Mouse (Mus musculus): ENCODE measurements around the gene Phox2a. TPM values are rescaled to one million over a fixed set of nuclear protein-coding genes. Genes with fewer than 3 reads are reported as not detected.

Phox2a gene
- polyA plus RNA-seq, 1 experiment from 2014 or later = not detected

DNA sequence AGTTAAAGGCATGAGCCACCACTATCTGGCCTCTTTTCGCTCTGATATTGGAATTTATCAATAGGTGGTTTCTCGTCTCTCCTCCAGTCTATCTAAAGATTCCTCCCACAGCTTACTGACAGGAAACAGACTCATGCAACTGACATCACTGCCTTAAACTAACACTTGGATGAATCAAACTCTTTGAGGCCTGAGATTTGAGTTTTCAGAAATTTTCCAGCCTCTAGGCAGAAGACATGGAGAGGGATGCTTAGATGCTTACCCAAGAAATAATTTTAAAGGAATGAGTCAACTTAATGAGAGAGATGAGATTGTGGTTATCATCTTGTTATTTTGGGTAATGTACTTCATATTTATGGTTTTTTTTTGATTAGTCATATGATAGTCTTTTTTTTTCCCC, 35.7 kb downstream of the Phox2a start:
- DNase-seq (ENCODE audit: low spot score) (no peak), ATAC-seq (no peak)
- Histone ChIP-seq H3K4me1 (ENCODE audit: control insufficient read depth, insufficient read depth, low read length) (no peaks in the 10 kb centered on the region), H3K27ac (ENCODE audit: low read depth, low read length) (no peak overlapping the region), H3K9ac (ENCODE audit: low read length) (no peak overlapping the region), H3K9me3 (replicated peaks; ENCODE audit: control insufficient read depth, low read length) (no peaks in the 10 kb centered on the region), H3K27me3 (replicated peaks; ENCODE audit: control insufficient read depth, insufficient read depth, low read length) (no peaks in the 10 kb centered on the region), H3K4me3 (ENCODE audit: low read depth, low read length) (no peak overlapping the region), H3K4me2 (ENCODE audit: low read length) (no peak overlapping the region), H3K36me3 (ENCODE audit: control insufficient read depth, insufficient read depth, low read length) (no peaks in the 10 kb centered on the region)
- WGBS = 86% methylated on average over 2 of the region's 2 CpGs

DNA sequence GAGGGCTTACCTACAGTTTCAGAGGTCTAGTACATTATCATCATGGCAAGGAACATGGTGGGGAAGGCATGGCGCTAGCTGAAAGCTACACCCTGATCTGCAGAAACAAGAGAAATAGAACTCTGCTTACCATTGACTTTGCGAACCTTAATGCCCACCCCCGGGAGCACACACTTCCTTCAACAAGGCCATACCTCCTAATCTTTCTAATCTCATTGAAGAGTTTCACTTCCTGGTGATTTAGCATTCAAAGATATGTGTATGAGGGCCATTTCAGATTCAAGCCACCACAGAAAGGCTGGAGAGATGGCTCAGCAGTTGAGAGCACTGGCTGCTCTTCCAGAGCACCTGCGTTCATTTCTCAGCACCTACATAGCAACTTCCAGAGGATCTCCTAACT, 39.0 kb downstream of the Phox2a start, which contains the start of gene Folr2:
Gene Folr2, minus strand, starts transcription at position 101 of the 400 bp plus-strand sequence.
- Histone ChIP-seq H3K4me1 (ENCODE audit: control insufficient read depth, insufficient read depth, low read length) (no peaks in the 10 kb centered on the region), H3K27ac (ENCODE audit: low read depth, low read length) (no peak within 1 kb of the TSS), H3K9me3 (replicated peaks; ENCODE audit: control insufficient read depth, low read length) (no peaks in the 10 kb centered on the region), H3K27me3 (replicated peaks; ENCODE audit: control insufficient read depth, insufficient read depth, low read length) (no peaks in the 10 kb centered on the region), H3K36me3 (ENCODE audit: control insufficient read depth, insufficient read depth, low read length) (no peaks in the 10 kb centered on the region), H3K9ac (ENCODE audit: low read length) (no peak within 1 kb of the TSS), H3K4me2 (ENCODE audit: low read length) (no peak within 1 kb of the TSS), H3K4me3 (ENCODE audit: low read depth, low read length) (no peak within 1 kb of the TSS)
- DNase-seq (ENCODE audit: low spot score) (no peak), ATAC-seq (no peak)
- 96% methylated on average over 4 of the region's 4 CpGs for WGBS

DNA sequence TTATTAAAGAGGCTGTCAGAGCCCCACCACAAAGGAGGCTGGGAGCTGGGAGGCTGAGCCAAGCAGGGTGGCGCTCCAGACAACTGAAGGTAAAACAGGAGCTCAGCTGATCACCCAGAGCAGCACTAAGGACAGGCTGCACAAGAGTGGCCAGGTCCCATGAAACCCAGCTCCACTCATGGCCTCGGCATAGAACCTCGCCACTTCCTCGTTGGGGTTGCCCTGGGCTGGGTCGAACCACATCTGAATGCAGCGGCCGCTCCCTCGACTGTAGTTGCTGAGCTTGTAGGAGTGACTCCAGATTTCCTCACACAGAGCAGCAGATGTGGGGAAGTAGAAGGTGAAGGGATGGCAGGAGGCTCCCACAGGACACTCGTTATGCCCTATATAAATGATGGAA, 40.2 kb downstream of the Phox2a start:
- Histone ChIP-seq H3K9me3 (replicated peaks; ENCODE audit: control insufficient read depth, low read length) (no peaks in the 10 kb centered on the region), H3K27ac (ENCODE audit: low read depth, low read length) (no peak overlapping the region), H3K36me3 (ENCODE audit: control insufficient read depth, insufficient read depth, low read length) (no peaks in the 10 kb centered on the region), H3K4me2 (ENCODE audit: low read length) (no peak overlapping the region), H3K4me1 (ENCODE audit: control insufficient read depth, insufficient read depth, low read length) (no peaks in the 10 kb centered on the region), H3K4me3 (ENCODE audit: low read depth, low read length) (no peak overlapping the region), H3K9ac (ENCODE audit: low read length) (no peak overlapping the region), H3K27me3 (replicated peaks; ENCODE audit: control insufficient read depth, insufficient read depth, low read length) (no peaks in the 10 kb centered on the region)
- ATAC-seq = no peak
- DNase-seq (ENCODE audit: low spot score) = no peak
- WGBS = 81% methylated on average over 9 of the region's 9 CpGs

- H3K36me3 ChIP-seq (ENCODE audit: control insufficient read depth, insufficient read depth, low read length) = no peaks in the 10 kb centered on the region
- no peak overlapping the region for H3K27ac ChIP-seq (ENCODE audit: low read depth, low read length)
- DNase-seq (ENCODE audit: low spot score) = no peak
- no peak overlapping the region for H3K4me3 ChIP-seq (ENCODE audit: low read depth, low read length)
- no peak for ATAC-seq
- no peak overlapping the region for H3K9ac ChIP-seq (ENCODE audit: low read length)
- H3K4me2 ChIP-seq (ENCODE audit: low read length) = no peak overlapping the region
- no peaks in the 10 kb centered on the region for H3K27me3 ChIP-seq (replicated peaks; ENCODE audit: control insufficient read depth, insufficient read depth, low read length)
- no peaks in the 10 kb centered on the region for H3K4me1 ChIP-seq (ENCODE audit: control insufficient read depth, insufficient read depth, low read length)
- no peaks in the 10 kb centered on the region for H3K9me3 ChIP-seq (replicated peaks; ENCODE audit: control insufficient read depth, low read length)
Observed at GRCm38 (mm10) chr7:101860978-101861377, 42.9 kb downstream of the Phox2a start.

- DNase-seq (ENCODE audit: low spot score) (no peak), ATAC-seq (no peak)
- WGBS = 76% methylated on average over 3 of the region's 3 CpGs
Observed at GRCm38 (mm10) chr7:101862291-101862690, 44.2 kb downstream of the Phox2a start.

DNA sequence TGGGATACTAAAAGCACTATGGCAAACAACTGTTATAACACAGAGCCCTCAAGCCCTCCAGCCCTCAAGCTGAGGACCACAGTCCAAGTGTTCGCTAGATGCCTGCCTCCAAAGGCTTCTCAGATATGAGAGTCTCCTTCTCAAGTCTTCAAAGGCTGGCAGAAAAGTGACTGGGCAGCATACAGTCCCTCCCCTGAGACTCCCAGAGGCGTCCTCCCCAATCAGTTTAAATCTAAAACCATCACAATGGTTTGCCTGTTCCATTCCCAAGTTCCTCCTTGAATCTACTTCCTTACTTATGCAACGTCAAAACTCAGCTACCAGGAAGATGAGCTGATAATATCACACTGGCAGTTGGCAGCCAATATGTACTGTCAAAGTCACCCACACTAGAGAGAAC, 45.3 kb downstream of the Phox2a start, which contains the start of gene Anapc15:
Gene Anapc15, plus strand, starts transcription at position 301 of the 400 bp plus-strand sequence.
- Histone ChIP-seq H3K4me3 (ENCODE audit: low read depth, low read length) (no peak within 1 kb of the TSS), H3K36me3 (ENCODE audit: control insufficient read depth, insufficient read depth, low read length) (no peaks in the 10 kb centered on the region), H3K27ac (ENCODE audit: low read depth, low read length) (no peak within 1 kb of the TSS), H3K4me2 (ENCODE audit: low read length) (no peak within 1 kb of the TSS), H3K9ac (ENCODE audit: low read length) (no peak within 1 kb of the TSS), H3K4me1 (ENCODE audit: control insufficient read depth, insufficient read depth, low read length) (no peaks in the 10 kb centered on the region), H3K9me3 (replicated peaks; ENCODE audit: control insufficient read depth, low read length) (no peaks in the 10 kb centered on the region), H3K27me3 (replicated peaks; ENCODE audit: control insufficient read depth, insufficient read depth, low read length) (no peaks in the 10 kb centered on the region)
- ATAC-seq (no peak), DNase-seq (ENCODE audit: low spot score) (no peak)
- WGBS = 84% methylated on average over 3 of the region's 3 CpGs

More at GRCm38 (mm10) chr7:101862291-101862690, 44.2 kb downstream of the Phox2a start:
- no peaks in the 10 kb centered on the region for H3K27me3 ChIP-seq (replicated peaks; ENCODE audit: control insufficient read depth, insufficient read depth, low read length)
- H3K9me3 ChIP-seq (replicated peaks; ENCODE audit: control insufficient read depth, low read length) = no peaks in the 10 kb centered on the region
- no peaks in the 10 kb centered on the region for H3K4me1 ChIP-seq (ENCODE audit: control insufficient read depth, insufficient read depth, low read length)
- H3K4me2 ChIP-seq (ENCODE audit: low read length) = no peak overlapping the region
- H3K36me3 ChIP-seq (ENCODE audit: control insufficient read depth, insufficient read depth, low read length) = no peaks in the 10 kb centered on the region
- no peak overlapping the region for H3K4me3 ChIP-seq (ENCODE audit: low read depth, low read length)
- no peak overlapping the region for H3K27ac ChIP-seq (ENCODE audit: low read depth, low read length)
- no peak overlapping the region for H3K9ac ChIP-seq (ENCODE audit: low read length)

GRCm38 (mm10) chr7:101866491-101867265, 48.6 kb downstream of the Phox2a start:
- Histone ChIP-seq H3K36me3 (ENCODE audit: control insufficient read depth, insufficient read depth, low read length) (no peaks in the 10 kb centered on the region), H3K27ac (ENCODE audit: low read depth, low read length) (no peak overlapping the region), H3K4me3 (ENCODE audit: low read depth, low read length) (no peak overlapping the region), H3K9ac (ENCODE audit: low read length) (no peak overlapping the region), H3K4me2 (ENCODE audit: low read length) (no peak overlapping the region), H3K9me3 (replicated peaks; ENCODE audit: control insufficient read depth, low read length) (no peaks in the 10 kb centered on the region), H3K27me3 (replicated peaks; ENCODE audit: control insufficient read depth, insufficient read depth, low read length) (no peaks in the 10 kb centered on the region), H3K4me1 (ENCODE audit: control insufficient read depth, insufficient read depth, low read length) (no peaks in the 10 kb centered on the region)
- 75% methylated on average over 11 of the region's 11 CpGs for WGBS
- DNase-seq (ENCODE audit: low spot score) (no peak), ATAC-seq (no peak)

GRCm38 (mm10) chr7:101867482-101867881, 49.4 kb downstream of the Phox2a start:
- DNase-seq (ENCODE audit: low spot score) (no peak), ATAC-seq (no peak)
- 94% methylated on average over 4 of the region's 4 CpGs for WGBS
- Histone ChIP-seq H3K4me2 (ENCODE audit: low read length) (no peak overlapping the region), H3K27ac (ENCODE audit: low read depth, low read length) (no peak overlapping the region), H3K9ac (ENCODE audit: low read length) (no peak overlapping the region), H3K9me3 (replicated peaks; ENCODE audit: control insufficient read depth, low read length) (no peaks in the 10 kb centered on the region), H3K4me1 (ENCODE audit: control insufficient read depth, insufficient read depth, low read length) (no peaks in the 10 kb centered on the region), H3K27me3 (replicated peaks; ENCODE audit: control insufficient read depth, insufficient read depth, low read length) (no peaks in the 10 kb centered on the region), H3K4me3 (ENCODE audit: low read depth, low read length) (no peak overlapping the region), H3K36me3 (ENCODE audit: control insufficient read depth, insufficient read depth, low read length) (no peaks in the 10 kb centered on the region)
